Mouse (Mus musculus): ENCODE data around the gene Gm29797.

Gm29797 gene

GRCm38 (mm10) chr2:181698241-181698640 lies 41.4 kb downstream of the Gm29797 start, which contains the start of gene Lkaaear1:
Lkaaear1 (minus strand) TSS chr2:181698442.
- no peak for DNase-seq

- peak; percentile 41 for DNase-seq
Observed at GRCm38 (mm10) chr2:181706668-181707067, 49.8 kb downstream of the Gm29797 start.

All from thymus, postnatal 4 days (tissue).